Comparison of ENCODE assay signal across 30 mouse cellular contexts in the genomic region with DNA sequence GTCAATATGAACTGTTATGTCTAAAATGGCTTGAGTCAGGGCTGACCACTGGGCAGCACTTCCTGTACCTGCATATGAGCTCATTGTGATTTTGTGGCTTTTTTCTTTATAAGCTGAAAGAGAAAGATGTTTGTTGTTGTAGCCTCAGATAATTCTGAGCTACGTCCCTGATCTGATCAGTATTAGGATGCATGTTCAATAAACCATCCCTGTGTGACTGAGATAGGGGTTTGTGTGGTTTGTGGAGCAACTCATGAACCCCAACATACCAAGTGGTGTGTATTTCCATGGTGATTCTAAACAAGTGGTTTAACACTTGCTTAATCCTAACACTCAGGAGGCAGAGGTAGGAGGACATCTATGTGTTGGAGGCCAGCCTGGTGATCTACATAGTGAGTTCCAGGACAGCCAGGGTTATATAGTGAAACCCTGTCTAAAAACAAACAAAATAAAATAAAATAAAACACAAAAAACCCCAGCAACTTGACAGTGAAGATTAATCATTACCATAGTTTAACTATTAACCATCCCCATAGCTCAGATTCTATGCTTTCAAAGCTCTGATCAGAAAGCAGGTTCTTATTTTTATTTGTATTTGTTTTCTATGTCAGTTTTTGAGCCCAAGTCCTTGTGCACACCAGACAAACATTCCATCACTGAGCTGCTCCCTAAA. TPM values are rescaled to one million over a fixed set of nuclear protein-coding genes. Genes with fewer than 3 reads are reported as not detected.
DNase-seq lines count a peak whose midpoint lies in the region; ATAC-seq and TF ChIP-seq lines count a peak whose summit lies in the region.
"Had no signal": no experiment of that assay in that cellular context is flagged by ENCODE, and none has a peak within 500 bp of the region (broad histone marks: within the 10 kb centered on the region; RNA-seq: fewer than 3 reads in every experiment).

No protein-coding gene starts in this region.

- peaks cover 11% of the 10 kb centered on the region; the same call in 1 of the 2 replicates for H3K4me1 ChIP-seq in kidney, adult 2 months (ENCODE audit: control insufficient read depth, insufficient read depth, low read length)
- H3K4me1 ChIP-seq in liver, adult 2 months (ENCODE audit: control insufficient read depth, insufficient read depth, low read length) = peaks cover 10% of the 10 kb centered on the region
- H3K4me1 ChIP-seq in liver, embryonic 16.5 days (ENCODE audit: control insufficient read depth, low read depth, low read length) = peaks cover 17% of the 10 kb centered on the region
- no peaks in the 10 kb centered on the region for H3K4me1 ChIP-seq in cerebellum, adult 2 months (ENCODE audit: control insufficient read depth, insufficient read depth, low read length)
- H3K4me1 ChIP-seq: heart, embryonic 10.5 days; heart, embryonic 15.5 days; hindbrain, embryonic 13.5 days; limb, embryonic 13.5 days; midbrain, embryonic 12.5 days; neural tube, embryonic 13.5 days; stomach, embryonic 15.5 days had no signal

- TF ChIP-seq CTCF in kidney, adult 2 months (conservative IDR thresholded peaks at IDR 0.05; ENCODE audit: insufficient read depth, insufficient read length, low read depth, low read length) = no peak
- no peak for TF ChIP-seq CTCF in liver, adult 2 months (IDR thresholded peaks at IDR 0.05; ENCODE audit: low read depth, low read length)
- TF ChIP-seq CTCF in cerebellum, adult 2 months (IDR thresholded peaks at IDR 0.05; ENCODE audit: borderline replicate concordance, insufficient read depth, low read depth, low read length) = no peak

- H3K9ac ChIP-seq in liver, adult 2 months (ENCODE audit: low read depth, low read length) = no peak overlapping the region
- no peak overlapping the region for H3K9ac ChIP-seq in liver, embryonic 16.5 days (ENCODE audit: low read depth, low read length)
- H3K9ac ChIP-seq: heart, embryonic 15.5 days; hindbrain, embryonic 13.5 days; limb, embryonic 13.5 days; lung, embryonic 14.5 days; midbrain, embryonic 12.5 days; neural tube, embryonic 13.5 days; stomach, embryonic 15.5 days had no signal

- no peaks in the 10 kb centered on the region for H3K27me3 ChIP-seq in kidney, adult 2 months (replicated peaks; ENCODE audit: control insufficient read depth, insufficient read depth, low read length)
- no peaks in the 10 kb centered on the region for H3K27me3 ChIP-seq in liver, adult 2 months (ENCODE audit: control insufficient read depth, insufficient read depth, low read length)
- H3K27me3 ChIP-seq in liver, embryonic 16.5 days (ENCODE audit: control insufficient read depth, insufficient read depth, low read depth, low read length) = no peaks in the 10 kb centered on the region
- H3K27me3 ChIP-seq in cerebellum, adult 2 months (ENCODE audit: control insufficient read depth, insufficient read depth, low read length) = no peaks in the 10 kb centered on the region
- H3K27me3 ChIP-seq: heart, embryonic 15.5 days; hindbrain, embryonic 13.5 days; limb, embryonic 13.5 days; midbrain, embryonic 12.5 days; neural tube, embryonic 13.5 days; stomach, embryonic 15.5 days had no signal

- TF ChIP-seq POLR2A in kidney, adult 2 months (IDR thresholded peaks at IDR 0.05; ENCODE audit: low read depth, low read length) = no peak
- TF ChIP-seq POLR2A in liver, adult 2 months (IDR thresholded peaks at IDR 0.05; ENCODE audit: extremely low read depth, insufficient read depth, low read length) = no peak
- TF ChIP-seq POLR2A in cerebellum, adult 2 months (IDR thresholded peaks at IDR 0.05; ENCODE audit: borderline replicate concordance, insufficient read depth, low read length) = no peak

- WGBS in kidney, adult 2 months = 87% methylated on average over 1 of the region's 1 CpGs
- WGBS in liver, adult 2 months = 19% methylated on average over 1 of the region's 1 CpGs
- WGBS in liver, embryonic 16.5 days (ENCODE audit: insufficient replicate concordance) = 16% methylated on average over 1 of the region's 1 CpGs
- WGBS in cerebellum, adult 2 months = 94% methylated on average over 1 of the region's 1 CpGs

- no peaks in the 10 kb centered on the region for H3K79me2 ChIP-seq in liver, adult 2 months (ENCODE audit: control insufficient read depth, insufficient read depth, low read length)

- H3K9me3 ChIP-seq in liver, embryonic 16.5 days (replicated peaks; ENCODE audit: control insufficient read depth, low read length) = no peaks in the 10 kb centered on the region
- H3K9me3 ChIP-seq: heart, embryonic 10.5 days; stomach, embryonic 15.5 days had no signal

- no peaks in the 10 kb centered on the region for H3K36me3 ChIP-seq in kidney, adult 2 months (ENCODE audit: control insufficient read depth, insufficient read depth, low read length)
- H3K36me3 ChIP-seq in liver, adult 2 months (ENCODE audit: control insufficient read depth, insufficient read depth, low read length) = no peaks in the 10 kb centered on the region
- no peaks in the 10 kb centered on the region for H3K36me3 ChIP-seq in liver, embryonic 16.5 days (ENCODE audit: control insufficient read depth, insufficient read depth)
- H3K36me3 ChIP-seq: heart, embryonic 10.5 days; heart, embryonic 15.5 days; hindbrain, embryonic 13.5 days; limb, embryonic 13.5 days; midbrain, embryonic 12.5 days; neural tube, embryonic 13.5 days; stomach, embryonic 15.5 days had no signal

- DNase-seq in kidney, adult 2 months = no peak
- DNase-seq in kidney, adult 18-20 months = no peak
- peak; percentile 89 for DNase-seq in liver, adult 2 months (ENCODE audit: extremely low read depth, low read depth, low spot score)
- no peak for DNase-seq in liver
- DNase-seq in cerebellum, adult 2 months = no peak
- DNase-seq in embryo, embryonic 9.5 days (ENCODE audit: extremely low spot score) = no peak
- DNase-seq in B cell, adult 2 months = no peak
- DNase-seq: adrenal gland, postnatal 25 days; cerebellum, adult 11-12 months; cerebellum, postnatal 10 days; gastrocnemius, postnatal 14 days; heart, postnatal 36 days; lung, embryonic 14.5 days; lung, postnatal 14 days had no signal

- H3K27ac ChIP-seq in kidney, adult 2 months (ENCODE audit: insufficient read depth, low read depth, low read length) = peak overlapping the region; percentile 72
- H3K27ac ChIP-seq in liver, adult 2 months (replicated peaks; ENCODE audit: insufficient read depth, low read depth, low read length) = peak overlapping the region; percentile 33
- H3K27ac ChIP-seq in liver, embryonic 16.5 days (ENCODE audit: low read length) = peak overlapping the region; percentile 64
- no peak overlapping the region for H3K27ac ChIP-seq in cerebellum, adult 2 months (ENCODE audit: insufficient read depth, low read length)
- H3K27ac ChIP-seq: heart, embryonic 10.5 days; heart, embryonic 15.5 days; hindbrain, embryonic 13.5 days; limb, embryonic 13.5 days; midbrain, embryonic 12.5 days; neural tube, embryonic 13.5 days; stomach, embryonic 15.5 days had no signal

- peak; percentile 45 for ATAC-seq in liver, embryonic 16.5 days (ENCODE audit: low read depth)
- ATAC-seq: forebrain, embryonic 14.5 days; intestine, embryonic 16.5 days had no signal

- no peak overlapping the region for H3K4me2 ChIP-seq in liver, embryonic 16.5 days (ENCODE audit: low read depth, low read length)
- H3K4me2 ChIP-seq: heart, embryonic 15.5 days; hindbrain, embryonic 13.5 days; limb, embryonic 13.5 days; lung, embryonic 14.5 days; midbrain, embryonic 12.5 days; neural tube, embryonic 13.5 days; stomach, embryonic 15.5 days had no signal

- H3K4me3 ChIP-seq in kidney, adult 2 months (ENCODE audit: insufficient read depth, low read depth, low read length) = no peak overlapping the region
- no peak overlapping the region for H3K4me3 ChIP-seq in liver, adult 2 months (ENCODE audit: insufficient read depth, low read depth, low read length)
- no peak overlapping the region for H3K4me3 ChIP-seq in liver, embryonic 16.5 days (ENCODE audit: low read depth, low read length)
- no peak overlapping the region for H3K4me3 ChIP-seq in cerebellum, adult 2 months (replicated peaks; ENCODE audit: insufficient read depth, low read depth, low read length)
- H3K4me3 ChIP-seq: heart, embryonic 10.5 days; heart, embryonic 15.5 days; hindbrain, embryonic 13.5 days; limb, embryonic 13.5 days; midbrain, embryonic 12.5 days; neural tube, embryonic 13.5 days; stomach, embryonic 15.5 days had no signal

RNA-seq across cellular contexts. Expression of a gene that starts 32.4 kb away (rescaled TPM):
- polyA plus RNA-seq in kidney, adult 2 months (2012; rRNA removed) = 6.3 and 6.4 TPM in 2 replicates
- total RNA-seq in liver, adult 2 months (2014; rRNA removed) = 34.3 and 37.0 TPM in 2 replicates
- polyA plus RNA-seq in liver, adult 2 months (2012; rRNA removed) = 5.2 and 5.9 TPM in 2 replicates
- polyA plus RNA-seq in liver, embryonic 16.5 days (2015; fragmentation: Nextera tagmentation; extraction: Ambion mirVana) = 14.4 and 14.9 TPM in 2 replicates
- polyA plus RNA-seq in cerebellum, adult 2 months (2012; rRNA removed) = 31.9 and 34.4 TPM in 2 replicates

RNA-seq across cellular contexts. Expression of a gene that starts 32.7 kb away (rescaled TPM):
- not detected in 2 replicates for polyA plus RNA-seq in kidney, adult 2 months (2012; rRNA removed)
- total RNA-seq in liver, adult 2 months (2014; rRNA removed) = not detected in 2 replicates
- polyA plus RNA-seq in liver, adult 2 months (2012; rRNA removed) = not detected in 2 replicates
- 0.08 and 0.13 TPM in 2 replicates for polyA plus RNA-seq in liver, embryonic 16.5 days (2015; fragmentation: Nextera tagmentation; extraction: Ambion mirVana)
- polyA plus RNA-seq in cerebellum, adult 2 months (2012; rRNA removed) = not detected in 2 replicates
- total RNA-seq: adrenal gland, adult 18-20 months; adrenal gland, postnatal 25 days; gastrocnemius, postnatal 14 days; granulocyte monocyte progenitor cell, adult 5-6 weeks; heart, postnatal 36 days; layer of hippocampus, postnatal 25 days; left cerebral cortex, adult 8-10 months; left cerebral cortex, postnatal 36 days; midbrain, postnatal 0 days had no signal
- polyA plus RNA-seq: forebrain, embryonic 14.5 days; heart, embryonic 15.5 days; hindbrain, embryonic 13.5 days; intestine, embryonic 16.5 days; lung, embryonic 14.5 days; midbrain, postnatal 0 days; neural tube, embryonic 13.5 days had no signal
